Mouse (Mus musculus): ENCODE data around the gene Fmo9. TPM values are rescaled to one million over a fixed set of nuclear protein-coding genes. Genes with fewer than 3 reads are reported as not detected.

The Fmo9 gene
- total and polyA plus RNA-seq, 3 experiments: not detected

DNA sequence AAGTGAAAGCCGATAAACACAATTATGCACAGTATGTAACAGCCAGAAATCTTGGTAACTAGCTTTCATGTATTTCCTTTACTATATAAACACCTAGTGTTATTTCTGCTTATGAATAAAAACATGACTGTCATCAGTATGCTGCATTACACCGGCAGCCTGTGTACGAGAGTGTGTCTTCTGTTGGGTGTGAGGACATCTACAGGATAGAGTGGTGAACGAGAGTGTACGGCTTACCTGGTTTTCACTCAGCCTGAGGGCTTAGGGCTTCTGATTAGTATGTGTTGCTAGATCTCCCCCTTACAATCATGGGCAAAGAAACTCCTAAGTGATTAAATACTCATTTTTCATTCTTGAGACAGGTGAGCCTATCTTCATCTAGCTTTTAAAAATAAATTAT lies 12.4 kb downstream of the Fmo9 start:
- in situ Hi-C loops (cut with MboI; ENCODE audit: low pct_ligation_motif_present, low pct_unique_long_range_greater_than_20kb, low sequenced_read_pairs) (no loop called here), dilution Hi-C loops (cut with MboI; ENCODE audit: extremely low pct_ligation_motif_present, extremely low pct_unique_long_range_greater_than_20kb, low sequenced_read_pairs) (no loop called here)
- H3K79me2 ChIP-seq (replicated peaks; ENCODE audit: control insufficient read depth, extremely low read depth, insufficient read depth, poor library complexity, severe bottlenecking): no peaks in the 10 kb centered on the region
- no peak for DNase-seq (ENCODE audit: extremely low read depth)
- no peak overlapping the region for H3K4me3 ChIP-seq (replicated peaks in 1 of 3; ENCODE audit: low read depth in 2 of 3, low read length in 2 of 3, poor library complexity in 1 of 3)
- H3K9me3 ChIP-seq (replicated peaks; ENCODE audit: low read length): no peaks in the 10 kb centered on the region
- no peaks in the 10 kb centered on the region for H3K4me1 ChIP-seq (ENCODE audit: control insufficient read depth in 1 of 2, insufficient read depth in 2 of 2)
- no peaks in the 10 kb centered on the region for H3K36me3 ChIP-seq (replicated peaks in 1 of 2; ENCODE audit: control insufficient read depth in 1 of 2, insufficient read depth in 1 of 2, low read length in 1 of 2)
- H3K27me3 ChIP-seq (replicated peaks): no peaks in the 10 kb centered on the region
- H3K9ac ChIP-seq (ENCODE audit: insufficient read depth, low read depth): no peak overlapping the region
- H3K27ac ChIP-seq (ENCODE audit: insufficient read depth, low read depth): no peak overlapping the region
- TF ChIP-seq ELF1 (IDR thresholded peaks at IDR 0.05; ENCODE audit: low read depth, low read length): no peak
- no peak for TF ChIP-seq JUND (conservative IDR thresholded peaks at IDR 0.05; ENCODE audit: low read depth, low read length)
- TF ChIP-seq USF2 (conservative IDR thresholded peaks at IDR 0.05; ENCODE audit: low read depth, low read length): no peak
- H3K4me2 ChIP-seq (ENCODE audit: insufficient read depth, low read depth, poor library complexity, severe bottlenecking): no peak overlapping the region

GRCm38 (mm10) chr1:166660800-166661199 lies 20.8 kb downstream of the Fmo9 start:
- no peak overlapping the region for H3K4me2 ChIP-seq (ENCODE audit: insufficient read depth, low read depth, poor library complexity, severe bottlenecking)
- dilution Hi-C loops (cut with MboI; ENCODE audit: extremely low pct_ligation_motif_present, extremely low pct_unique_long_range_greater_than_20kb, low sequenced_read_pairs) (no loop called here), in situ Hi-C loops (cut with MboI; ENCODE audit: low pct_ligation_motif_present, low pct_unique_long_range_greater_than_20kb, low sequenced_read_pairs) (no loop called here)
- no peak overlapping the region for H3K9ac ChIP-seq (ENCODE audit: insufficient read depth, low read depth)
- no peaks in the 10 kb centered on the region for H3K79me2 ChIP-seq (replicated peaks; ENCODE audit: control insufficient read depth, extremely low read depth, insufficient read depth, poor library complexity, severe bottlenecking)
- H3K4me1 ChIP-seq (ENCODE audit: control insufficient read depth in 1 of 2, insufficient read depth in 2 of 2): no peaks in the 10 kb centered on the region
- no peak overlapping the region for H3K4me3 ChIP-seq (replicated peaks in 1 of 3; ENCODE audit: low read depth in 2 of 3, low read length in 2 of 3, poor library complexity in 1 of 3)
- TF ChIP-seq ZC3H11A (IDR thresholded peaks at IDR 0.05; ENCODE audit: low read depth, low read length) (no peak), ZKSCAN1 (IDR thresholded peaks at IDR 0.05; ENCODE audit: borderline replicate concordance, low read depth, low read length) (no peak), CHD1 (IDR thresholded peaks at IDR 0.05; ENCODE audit: low read depth, low read length) (no peak), ETS1 (conservative IDR thresholded peaks at IDR 0.05; ENCODE audit: low read depth, low read length) (no peak), SIN3A (IDR thresholded peaks at IDR 0.05; ENCODE audit: low read length) (no peak), NELFE (IDR thresholded peaks at IDR 0.05; ENCODE audit: low read depth, low read length) (no peak), JUN (IDR thresholded peaks at IDR 0.05; ENCODE audit: insufficient read depth, low read depth, low read length) (no peak), USF2 (conservative IDR thresholded peaks at IDR 0.05; ENCODE audit: low read depth, low read length) (no peak), MYC (IDR thresholded peaks at IDR 0.05; ENCODE audit: low read depth, low read length) (no peak), TCF12 (IDR thresholded peaks at IDR 0.05; ENCODE audit: low read depth, low read length) (no peak), USF1 (IDR thresholded peaks at IDR 0.05; ENCODE audit: low read depth, low read length) (no peak), RAD21 (IDR thresholded peaks at IDR 0.05; ENCODE audit: low read depth, low read length) (no peak), MAZ (IDR thresholded peaks at IDR 0.05; ENCODE audit: low read depth, low read length) (no peak), SMC3 (IDR thresholded peaks at IDR 0.05; ENCODE audit: low read depth, low read length) (no peak), CTCF (conservative IDR thresholded peaks at IDR 0.05 in 1 of 2, IDR thresholded peaks at IDR 0.05 in 1 of 2; ENCODE audit: low read depth in 2 of 2, low read length in 2 of 2) (no peak), PAX5 (IDR thresholded peaks at IDR 0.05; ENCODE audit: low read length) (no peak), IRF4 (IDR thresholded peaks at IDR 0.05; ENCODE audit: low read depth, low read length) (no peak), BHLHE40 (IDR thresholded peaks at IDR 0.05; ENCODE audit: low read depth, low read length) (no peak)
- no peaks in the 10 kb centered on the region for H3K27me3 ChIP-seq (replicated peaks)
- no peak overlapping the region for H3K27ac ChIP-seq (ENCODE audit: insufficient read depth, low read depth)
- H3K36me3 ChIP-seq (replicated peaks in 1 of 2; ENCODE audit: control insufficient read depth in 1 of 2, insufficient read depth in 1 of 2, low read length in 1 of 2): no peaks in the 10 kb centered on the region
- DNase-seq (ENCODE audit: extremely low read depth): no peak
- H3K9me3 ChIP-seq (replicated peaks; ENCODE audit: low read length): no peaks in the 10 kb centered on the region
